10 mouse cellular contexts compared by ENCODE assay signal in the genomic region with DNA sequence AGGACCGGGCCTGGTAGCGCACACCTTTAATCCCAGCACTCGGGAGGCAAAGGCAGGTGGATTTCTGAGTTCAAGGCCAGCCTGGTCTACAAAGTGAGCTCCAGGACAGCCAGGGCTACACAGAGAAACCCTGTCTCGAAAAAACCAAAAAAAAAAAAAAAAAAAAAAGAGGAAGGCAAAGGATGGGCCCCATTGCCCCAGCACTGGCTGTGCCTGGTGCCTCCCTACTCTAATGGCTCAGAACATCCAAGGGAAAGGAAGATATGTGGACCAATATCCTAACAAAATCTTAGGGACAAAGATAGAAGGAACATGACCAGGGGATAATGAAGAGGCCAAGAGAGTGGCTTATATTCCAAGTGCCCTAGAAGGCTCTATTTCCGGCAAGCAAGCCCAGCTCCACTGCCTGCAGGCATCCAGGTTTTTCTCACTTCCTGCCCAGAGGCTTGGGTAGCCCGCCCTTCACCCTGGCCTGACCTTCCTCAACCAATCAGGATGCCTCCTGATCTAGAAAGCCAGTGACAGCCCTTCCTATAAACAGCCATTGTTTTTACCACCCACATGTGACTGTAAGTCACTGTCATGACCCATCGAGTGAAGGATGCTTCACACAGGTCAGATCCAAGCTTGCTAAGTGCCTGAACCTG. TPM values are rescaled to one million over a fixed set of nuclear protein-coding genes. Genes with fewer than 3 reads are reported as not detected.
DNase-seq lines count a peak whose midpoint lies in the region; ATAC-seq and TF ChIP-seq lines count a peak whose summit lies in the region.
"Had no signal": no experiment of that assay in that cellular context is flagged by ENCODE, and none has a peak within 500 bp of the region (broad histone marks: within the 10 kb centered on the region; RNA-seq: fewer than 3 reads in every experiment).

No protein-coding gene starts in this region.

- peaks cover 52% of the 10 kb centered on the region for H3K4me1 ChIP-seq in midbrain, embryonic 10.5 days
- H3K4me1 ChIP-seq in midbrain, embryonic 13.5 days (replicated peaks): peaks cover 26% of the 10 kb centered on the region
- H3K4me1 ChIP-seq in limb, embryonic 11.5 days (ENCODE audit: control insufficient read depth, insufficient read depth, low read length): peaks cover 12% of the 10 kb centered on the region; the same call in 1 of the 2 replicates

- TF ChIP-seq CTCF in brain, embryonic 14.5 days (IDR thresholded peaks at IDR 0.05; ENCODE audit: borderline replicate concordance, extremely low read depth, insufficient read depth, insufficient read length): no peak

- H3K4me3 ChIP-seq in midbrain, embryonic 10.5 days: no peak overlapping the region
- no peak overlapping the region for H3K4me3 ChIP-seq in midbrain, embryonic 13.5 days (replicated peaks)
- H3K4me3 ChIP-seq in limb, embryonic 11.5 days (ENCODE audit: low read depth, low read length): no peak overlapping the region

- no peaks in the 10 kb centered on the region for H3K36me3 ChIP-seq in midbrain, embryonic 10.5 days
- H3K36me3 ChIP-seq in midbrain, embryonic 13.5 days: no peaks in the 10 kb centered on the region
- H3K36me3 ChIP-seq in limb, embryonic 11.5 days (ENCODE audit: control insufficient read depth, insufficient read depth, low read length): no peaks in the 10 kb centered on the region
- H3K36me3 ChIP-seq: embryonic facial prominence, embryonic 13.5 days had no signal

- ATAC-seq in midbrain, embryonic 13.5 days: no peak
- no peak for ATAC-seq in limb, embryonic 11.5 days (ENCODE audit: insufficient number of reproducible peaks, low FRiP score, low TSS enrichment, low read depth)

- 55% methylated on average over 7 of the region's 7 CpGs for WGBS in midbrain, embryonic 10.5 days
- WGBS in midbrain, embryonic 13.5 days: 55% methylated on average over 7 of the region's 7 CpGs
- 35% methylated on average over 6 of the region's 7 CpGs for WGBS in limb, embryonic 11.5 days

- H3K27me3 ChIP-seq in midbrain, embryonic 10.5 days (ENCODE audit: low read depth, poor library complexity, severe bottlenecking): peaks cover 68% of the 10 kb centered on the region
- peaks cover 63% of the 10 kb centered on the region for H3K27me3 ChIP-seq in midbrain, embryonic 13.5 days
- H3K27me3 ChIP-seq in limb, embryonic 11.5 days (ENCODE audit: control insufficient read depth, insufficient read depth, low read length): 0 out of 2 replicates have a peak, but pooled peaks cover 5% of the 10 kb centered on the region

- no peak overlapping the region for H3K4me2 ChIP-seq in midbrain, embryonic 13.5 days (replicated peaks)
- no peak overlapping the region for H3K4me2 ChIP-seq in limb, embryonic 11.5 days (ENCODE audit: low read depth, severe bottlenecking)

- H3K9me3 ChIP-seq in midbrain, embryonic 10.5 days (replicated peaks): no peaks in the 10 kb centered on the region
- no peaks in the 10 kb centered on the region for H3K9me3 ChIP-seq in midbrain, embryonic 13.5 days
- no peaks in the 10 kb centered on the region for H3K9me3 ChIP-seq in limb, embryonic 11.5 days (ENCODE audit: control insufficient read depth, low read length)
- H3K9me3 ChIP-seq: embryonic facial prominence, embryonic 13.5 days had no signal

- no peak overlapping the region for H3K9ac ChIP-seq in midbrain, embryonic 13.5 days (replicated peaks)
- no peak overlapping the region for H3K9ac ChIP-seq in limb, embryonic 11.5 days (ENCODE audit: low read length)

- peak overlapping the region; percentile 46; the same call in 1 of the 2 replicates for H3K27ac ChIP-seq in midbrain, embryonic 10.5 days (replicated peaks)
- no peak overlapping the region for H3K27ac ChIP-seq in midbrain, embryonic 13.5 days
- H3K27ac ChIP-seq in limb, embryonic 11.5 days (replicated peaks; ENCODE audit: low read depth, low read length): no peak overlapping the region
- H3K27ac ChIP-seq: embryonic facial prominence, embryonic 13.5 days had no signal

- no peak for TF ChIP-seq POLR2A in brain, embryonic 14.5 days (IDR thresholded peaks at IDR 0.05; ENCODE audit: borderline replicate concordance, extremely low read depth, insufficient read depth, insufficient read length, poor library complexity, severe bottlenecking)

- peak; percentile 31 for DNase-seq in midbrain, embryonic 10.5 days (ENCODE audit: low spot score)
- peak; percentile 30 for DNase-seq in brain, embryonic 14.5 days (ENCODE audit: low read depth)
- peak; percentile 64 for DNase-seq in limb, embryonic 11.5 days (ENCODE audit: low spot score)
- peak; percentile 53 for DNase-seq in thymus, postnatal 14 days
- DNase-seq in left cerebral cortex, adult 11 months (ENCODE audit: low spot score): no peak
- DNase-seq in urinary bladder, adult 18-20 months (ENCODE audit: low spot score in 2 of 2): no peak
- DNase-seq in urinary bladder, postnatal 14 days (ENCODE audit: low spot score): no peak

RNA-seq across cellular contexts. Expression of gene Atg9b, which starts 2.8 kb away (rescaled TPM):
- 0.31 and 0.72 TPM in 2 replicates for polyA plus RNA-seq in midbrain, embryonic 10.5 days (2016; fragmentation: Nextera tagmentation; extraction: Ambion mirVana)
- 0.39 and 0.69 TPM in 2 replicates for polyA plus RNA-seq in midbrain, embryonic 13.5 days (2015; fragmentation: Nextera tagmentation; extraction: Ambion mirVana)
- 1.5 and 1.7 TPM in 2 replicates for polyA plus RNA-seq in brain, embryonic 14.5 days (2012; rRNA removed)
- polyA plus RNA-seq in limb, embryonic 11.5 days (2014; fragmentation: Nextera tagmentation; extraction: Ambion mirVana): 0.35 and 1.2 TPM in 2 replicates

RNA-seq across cellular contexts. Expression of gene Abcb8, which starts 4.3 kb away (rescaled TPM):
- 62.9 and 64.6 TPM in 2 replicates for polyA plus RNA-seq in midbrain, embryonic 10.5 days (2016; fragmentation: Nextera tagmentation; extraction: Ambion mirVana)
- polyA plus RNA-seq in midbrain, embryonic 13.5 days (2015; fragmentation: Nextera tagmentation; extraction: Ambion mirVana): 50.2 and 51.5 TPM in 2 replicates
- polyA plus RNA-seq in brain, embryonic 14.5 days (2012; rRNA removed): 51.0 and 64.7 TPM in 2 replicates
- 37.6 and 40.5 TPM in 2 replicates for polyA plus RNA-seq in limb, embryonic 11.5 days (2014; fragmentation: Nextera tagmentation; extraction: Ambion mirVana)

RNA-seq across cellular contexts. Expression of gene Asic3, which starts 24.1 kb away (rescaled TPM):
- 0.19 and 0.31 TPM in 2 replicates for polyA plus RNA-seq in midbrain, embryonic 10.5 days (2016; fragmentation: Nextera tagmentation; extraction: Ambion mirVana)
- polyA plus RNA-seq in midbrain, embryonic 13.5 days (2015; fragmentation: Nextera tagmentation; extraction: Ambion mirVana): not detected in 2 replicates
- polyA plus RNA-seq in brain, embryonic 14.5 days (2012; rRNA removed): 0.71 and 1.1 TPM in 2 replicates
- 0.33 and 0.40 TPM in 2 replicates for polyA plus RNA-seq in limb, embryonic 11.5 days (2014; fragmentation: Nextera tagmentation; extraction: Ambion mirVana)
- polyA plus RNA-seq: lung, embryonic 16.5 days had no signal

RNA-seq across cellular contexts. Expression of gene Nos3, which starts 24.5 kb away (rescaled TPM):
- 7.9 and 9.3 TPM in 2 replicates for polyA plus RNA-seq in midbrain, embryonic 10.5 days (2016; fragmentation: Nextera tagmentation; extraction: Ambion mirVana)
- polyA plus RNA-seq in midbrain, embryonic 13.5 days (2015; fragmentation: Nextera tagmentation; extraction: Ambion mirVana): 7.0 and 7.8 TPM in 2 replicates
- polyA plus RNA-seq in brain, embryonic 14.5 days (2012; rRNA removed): 9.6 and 11.1 TPM in 2 replicates
- 4.8 and 5.3 TPM in 2 replicates for polyA plus RNA-seq in limb, embryonic 11.5 days (2014; fragmentation: Nextera tagmentation; extraction: Ambion mirVana)

RNA-seq across cellular contexts. Expression of gene Cdk5, which starts 34.2 kb away (rescaled TPM):
- polyA plus RNA-seq in midbrain, embryonic 10.5 days (2016; fragmentation: Nextera tagmentation; extraction: Ambion mirVana): 49.0 and 61.6 TPM in 2 replicates
- polyA plus RNA-seq in midbrain, embryonic 13.5 days (2015; fragmentation: Nextera tagmentation; extraction: Ambion mirVana): 95.9 and 102 TPM in 2 replicates
- 159 and 252 TPM in 2 replicates for polyA plus RNA-seq in brain, embryonic 14.5 days (2012; rRNA removed)
- 48.6 and 49.2 TPM in 2 replicates for polyA plus RNA-seq in limb, embryonic 11.5 days (2014; fragmentation: Nextera tagmentation; extraction: Ambion mirVana)

Comparison
In these comparisons a context has a peak if more than half of its experiments do, and no peak if none do; other contexts are left out.
1. DNase-seq: peak in midbrain, embryonic 10.5 days (single experiment), brain, embryonic 14.5 days (single experiment), limb, embryonic 11.5 days (single experiment) and thymus, postnatal 14 days (single experiment); none in left cerebral cortex, adult 11 months (single experiment), urinary bladder, adult 18-20 months (0 of 2) and urinary bladder, postnatal 14 days (single experiment).